Mouse (Mus musculus): ENCODE measurements around the gene Cep85l.

The Cep85l gene

DNA sequence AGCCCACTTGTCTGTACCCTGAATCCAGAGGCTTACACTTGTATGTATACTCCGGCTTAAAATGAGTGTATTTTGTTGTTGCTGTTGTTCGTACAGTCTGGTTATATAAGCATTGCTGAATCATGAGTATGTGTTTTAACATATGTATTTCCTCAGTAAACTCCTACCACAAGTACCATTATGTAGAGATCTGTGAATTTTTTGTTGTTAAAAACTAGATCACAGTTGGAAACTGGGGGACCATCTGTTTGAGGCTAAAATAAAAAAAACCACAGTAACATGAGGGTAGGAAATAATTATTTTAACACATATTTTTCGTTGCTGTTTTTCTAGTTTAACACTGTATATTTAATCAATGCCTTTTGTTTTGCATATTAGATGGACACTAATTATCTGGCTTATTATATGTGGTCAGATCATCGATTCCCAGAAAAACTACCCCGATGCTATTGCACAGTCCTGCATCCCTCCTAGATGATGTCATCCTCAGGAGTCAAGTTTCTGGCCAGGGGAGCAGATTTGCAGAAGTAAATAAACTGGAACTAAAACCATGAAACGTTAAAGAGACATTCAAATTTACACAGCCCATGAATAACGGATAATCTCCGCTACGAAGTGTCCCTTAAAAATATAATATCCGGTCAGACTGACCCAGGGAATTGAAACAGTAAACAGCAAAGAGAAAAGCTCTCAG is 18.2 kb upstream of the Cep85l start:
- no peak for DNase-seq (ENCODE audit: low read depth in 1 of 2, low spot score in 2 of 2)

DNA sequence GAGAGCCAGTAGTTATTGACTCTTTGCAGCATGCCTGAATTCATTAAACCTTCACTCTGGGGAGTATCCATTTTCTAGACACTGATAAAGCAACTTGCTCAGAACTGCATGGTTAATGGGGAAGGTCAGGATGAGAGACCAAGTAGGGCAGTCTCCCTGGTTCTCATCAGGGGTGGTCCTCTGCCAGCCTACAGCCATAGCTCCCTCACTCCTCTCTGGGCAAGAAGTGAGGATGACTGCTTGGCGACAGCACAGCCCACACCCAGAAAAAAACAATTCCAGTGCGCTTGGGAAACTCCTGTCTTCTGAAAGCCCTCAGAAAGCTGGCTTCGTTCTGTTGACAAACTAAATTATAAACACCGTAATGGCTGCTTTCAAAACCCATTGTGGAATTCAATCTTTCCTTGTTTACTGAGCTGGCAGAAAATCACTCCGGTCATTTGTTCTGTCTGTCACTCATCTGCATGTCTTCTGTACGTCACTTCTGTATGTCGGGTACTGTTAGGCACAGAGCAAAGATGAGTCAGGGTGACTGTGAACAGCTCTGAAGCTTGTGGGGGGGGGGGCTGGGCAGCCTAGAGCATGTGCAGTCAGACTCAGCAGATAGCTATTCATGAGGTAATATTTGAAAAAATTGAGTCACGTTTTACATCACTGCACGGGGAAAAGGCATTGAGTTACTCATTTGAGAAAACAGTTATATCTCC is 15.3 kb upstream of the Cep85l start:
- no peak for DNase-seq (ENCODE audit: low read depth in 1 of 2, low spot score in 2 of 2)

DNA sequence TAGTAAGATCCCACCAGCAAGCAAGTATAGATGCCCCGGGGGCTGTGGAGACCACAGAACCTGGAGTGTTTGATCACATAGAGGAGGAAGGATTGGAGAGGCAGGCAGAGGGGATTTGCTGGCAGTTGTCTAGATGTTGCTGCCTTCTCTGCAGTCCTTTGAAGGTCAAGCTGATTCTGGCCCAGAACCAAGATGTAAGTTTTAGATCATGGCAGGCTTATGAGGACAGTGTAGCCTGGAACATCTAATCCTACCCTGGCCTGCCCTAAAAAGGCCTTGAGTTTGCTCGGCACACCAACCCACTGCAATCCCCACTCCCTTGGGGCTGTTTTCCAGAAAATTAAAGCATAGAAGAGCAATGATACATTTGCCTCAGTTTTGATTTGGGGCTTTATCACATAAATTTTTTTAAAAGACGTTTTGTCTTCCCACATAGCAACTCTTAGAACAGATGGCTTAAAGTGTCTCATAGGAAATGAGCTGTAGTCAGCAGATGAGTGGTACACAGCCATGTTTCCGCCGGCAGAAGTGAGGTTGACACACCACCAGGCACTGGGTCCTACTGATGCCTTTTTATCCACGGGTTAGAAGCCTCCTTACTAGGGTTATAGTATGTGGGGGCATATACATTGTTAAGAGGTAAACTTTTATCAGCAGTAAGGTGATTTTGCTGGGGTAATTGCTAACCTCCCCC is 8.6 kb upstream of the Cep85l start:
- no peak for DNase-seq (ENCODE audit: low read depth in 1 of 2, low spot score in 2 of 2)

DNA sequence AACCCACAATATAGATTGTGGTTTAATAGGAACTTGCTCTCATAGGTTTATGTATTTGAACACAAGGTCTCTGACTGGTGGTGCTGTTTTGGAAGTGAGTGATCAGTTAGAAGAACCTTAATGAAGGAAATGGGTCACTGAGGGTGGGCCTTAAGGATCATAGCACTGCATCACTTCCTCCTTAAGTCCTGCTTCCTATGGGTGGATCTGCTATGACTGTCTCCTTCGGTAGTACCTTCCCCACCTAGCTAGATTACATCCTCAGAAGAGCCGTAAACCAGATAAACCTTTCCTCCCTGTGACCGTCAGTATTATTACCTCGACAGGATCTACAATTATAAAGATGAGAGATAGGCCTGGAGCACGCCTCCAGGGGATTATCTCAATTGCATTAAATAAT is 5.7 kb upstream of the Cep85l start:
- DNase-seq (ENCODE audit: low read depth in 1 of 2, low spot score in 2 of 2) = no peak

DNA sequence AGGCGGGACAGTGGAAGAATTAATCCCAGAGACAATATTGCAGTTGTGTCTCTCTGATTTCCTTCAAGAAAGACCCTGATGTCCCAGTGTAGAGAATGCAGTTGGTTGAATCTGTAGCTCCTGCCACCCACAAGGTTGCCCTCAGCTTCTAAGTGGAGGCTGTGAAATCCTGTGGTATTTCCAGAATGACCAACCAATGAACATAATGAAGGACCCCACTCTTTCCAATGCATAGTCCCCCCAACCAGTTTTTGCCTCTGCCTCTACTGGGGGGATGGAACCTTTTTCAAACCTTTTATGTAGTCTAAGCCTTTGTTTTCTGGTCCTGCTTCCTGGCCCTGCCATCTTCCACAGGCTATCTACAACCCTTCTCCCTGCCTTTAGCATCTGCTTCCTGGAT is 5.1 kb upstream of the Cep85l start:
- no peak for DNase-seq (ENCODE audit: low read depth in 1 of 2, low spot score in 2 of 2)

DNA sequence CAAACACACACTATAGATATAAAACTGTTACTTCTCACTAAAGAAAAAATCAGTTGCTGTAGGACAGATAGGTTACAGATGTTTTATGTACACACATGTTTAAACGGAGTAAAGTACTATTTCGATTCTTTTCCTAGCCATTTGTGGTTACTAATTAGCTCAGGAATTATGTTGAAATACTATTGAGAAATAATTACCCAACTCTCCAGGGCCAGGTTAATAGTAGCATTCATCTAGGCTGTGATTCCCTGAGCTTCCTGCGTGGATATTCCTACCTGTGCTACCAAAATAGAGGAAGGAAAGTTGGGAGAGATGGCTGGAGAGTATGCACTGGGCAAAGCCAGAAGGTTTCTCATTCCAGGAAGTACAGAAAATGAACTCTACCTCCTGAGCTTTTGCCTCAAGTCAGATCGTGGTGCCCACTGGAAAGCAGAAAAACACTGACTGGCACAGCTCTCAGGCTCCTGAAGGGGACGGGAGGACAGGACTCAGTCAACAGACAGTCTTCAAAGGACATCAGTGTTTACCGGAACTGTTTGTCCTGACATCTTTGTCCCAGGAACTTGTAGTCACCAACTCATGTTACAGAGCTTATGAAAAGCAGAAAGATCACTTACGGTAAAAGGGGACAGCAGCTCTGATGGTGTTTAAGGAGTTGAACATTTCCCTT is 3.1 kb upstream of the Cep85l start:
- no peak for DNase-seq (ENCODE audit: low read depth in 1 of 2, low spot score in 2 of 2)

DNA sequence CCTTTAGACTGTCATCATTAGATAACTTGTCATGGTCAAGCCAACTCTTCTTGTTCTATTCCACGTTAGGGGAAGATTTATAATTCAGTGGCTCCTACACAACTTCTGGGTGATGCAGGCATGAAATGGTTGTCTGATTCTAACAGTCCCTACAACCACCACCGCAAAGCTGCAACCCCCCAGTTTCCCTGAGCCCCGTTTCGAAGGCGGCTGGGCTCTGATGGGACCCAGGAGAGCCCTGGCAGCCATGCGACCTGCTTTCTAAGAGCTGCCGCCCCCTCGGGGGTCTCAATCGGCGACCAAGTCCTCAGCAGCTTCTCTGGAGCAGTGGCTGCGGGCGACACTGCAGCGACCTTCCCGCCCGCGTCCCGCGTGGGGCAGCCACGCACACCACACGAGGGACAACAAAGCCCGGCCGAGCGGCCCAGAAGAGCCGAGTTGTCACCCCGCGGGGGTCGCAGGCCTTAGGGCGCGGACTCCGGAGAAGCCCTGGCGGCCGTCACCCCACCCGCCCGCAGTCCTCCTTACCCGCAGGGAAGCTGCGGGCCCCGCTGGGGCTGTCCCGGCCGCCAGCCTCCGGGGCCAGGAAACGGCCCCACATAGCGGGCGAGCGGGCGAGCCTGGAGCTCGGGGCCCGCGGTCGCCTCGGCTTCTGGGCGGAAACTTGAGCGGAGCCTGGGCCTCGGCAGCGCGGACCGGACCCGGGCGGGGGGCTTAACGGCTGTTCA is 602 bp downstream of the Cep85l start:
- DNase-seq (ENCODE audit: low read depth in 1 of 2, low spot score in 2 of 2) = no peak

DNA sequence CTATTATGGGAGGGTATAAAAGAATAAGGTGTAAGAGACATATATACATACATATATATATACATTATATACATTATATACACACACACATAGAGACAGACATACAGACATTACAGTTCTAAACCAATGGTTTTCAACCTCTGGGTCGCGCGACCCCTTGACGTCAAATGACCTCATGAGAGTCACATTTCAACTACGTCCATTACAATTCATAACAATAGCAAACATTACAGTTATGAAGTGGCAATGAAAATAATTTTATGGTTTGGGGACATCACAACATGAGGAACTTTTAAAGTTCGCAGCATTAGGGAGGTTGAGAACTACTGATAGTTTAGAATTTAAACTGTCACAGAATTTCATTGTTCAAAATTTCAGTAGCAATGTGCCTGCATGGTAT is 1.5 kb downstream of the Cep85l start:
- no peak for DNase-seq (ENCODE audit: low read depth in 1 of 2, low spot score in 2 of 2)

DNA sequence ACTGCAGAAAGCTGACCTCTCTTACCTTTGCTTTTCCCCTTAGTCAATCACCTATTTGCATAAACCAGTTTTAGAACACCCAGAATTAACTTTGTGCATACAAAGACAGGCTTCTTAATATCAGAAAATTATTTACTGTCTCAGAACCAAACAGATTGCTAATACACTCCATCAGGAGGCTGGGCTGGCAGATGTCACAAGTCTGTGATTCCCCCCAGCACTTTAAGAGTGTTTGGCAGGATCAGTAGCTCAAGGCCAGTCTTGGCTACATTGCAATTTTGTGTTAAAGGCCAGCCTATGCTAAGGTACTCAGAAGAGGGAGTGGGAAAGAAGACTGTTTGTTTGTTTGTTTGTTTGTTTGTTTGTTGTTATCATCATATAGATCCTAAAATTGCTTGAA is 2.7 kb downstream of the Cep85l start:
- no peak for DNase-seq (ENCODE audit: low read depth in 1 of 2, low spot score in 2 of 2)

DNA sequence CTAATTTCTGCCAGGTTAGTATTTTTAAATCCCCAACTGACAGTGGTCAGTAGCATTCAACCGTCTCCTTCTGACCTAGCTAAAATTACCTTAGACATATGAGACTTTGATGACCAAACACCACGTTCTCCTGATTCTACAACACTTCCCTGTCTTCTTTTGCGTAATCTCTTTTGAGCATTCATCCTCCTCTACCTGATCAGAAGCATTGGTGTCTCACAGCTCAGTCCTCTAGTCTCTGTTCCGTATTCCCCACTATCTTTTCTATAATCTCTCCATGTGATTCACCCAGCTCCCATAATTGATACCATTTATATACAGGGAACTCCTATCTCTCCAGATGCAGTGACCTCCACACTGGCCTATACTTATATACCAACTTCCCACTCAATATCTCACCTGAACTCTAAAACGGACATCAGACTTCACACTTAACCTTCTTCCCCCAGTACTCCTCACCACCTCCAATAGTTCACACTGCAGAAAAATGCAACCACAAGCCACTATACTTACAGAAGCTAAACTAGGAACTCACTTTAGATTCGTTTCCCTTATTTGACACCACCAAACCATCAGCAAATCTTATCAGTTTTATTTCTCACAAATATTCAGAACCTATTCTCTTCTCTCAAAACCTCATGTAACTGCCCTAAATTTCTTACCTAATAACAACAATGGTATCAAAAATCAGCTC is 5.7 kb downstream of the Cep85l start:
- no peak for DNase-seq (ENCODE audit: low read depth in 1 of 2, low spot score in 2 of 2)

DNA sequence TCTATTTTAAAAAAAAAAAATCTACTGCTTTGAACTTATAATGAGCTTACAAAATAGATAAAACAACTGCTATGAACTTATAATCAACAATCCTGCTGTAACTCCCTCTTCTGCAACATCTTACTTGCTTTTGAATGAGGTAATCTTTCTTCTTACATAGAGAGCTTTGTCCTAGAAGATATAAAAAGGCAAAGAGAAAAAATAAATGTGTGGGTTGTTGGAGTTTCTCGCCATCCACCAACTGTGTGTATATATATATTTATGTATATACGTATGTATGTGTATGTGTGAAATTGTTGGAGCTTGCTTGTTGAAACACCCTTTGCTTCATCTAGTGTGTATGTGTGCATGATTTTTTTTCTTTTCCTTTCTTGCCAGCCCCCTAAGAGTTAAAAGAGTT is 12.5 kb downstream of the Cep85l start:
- no peak for DNase-seq (ENCODE audit: low read depth in 1 of 2, low spot score in 2 of 2)

DNA sequence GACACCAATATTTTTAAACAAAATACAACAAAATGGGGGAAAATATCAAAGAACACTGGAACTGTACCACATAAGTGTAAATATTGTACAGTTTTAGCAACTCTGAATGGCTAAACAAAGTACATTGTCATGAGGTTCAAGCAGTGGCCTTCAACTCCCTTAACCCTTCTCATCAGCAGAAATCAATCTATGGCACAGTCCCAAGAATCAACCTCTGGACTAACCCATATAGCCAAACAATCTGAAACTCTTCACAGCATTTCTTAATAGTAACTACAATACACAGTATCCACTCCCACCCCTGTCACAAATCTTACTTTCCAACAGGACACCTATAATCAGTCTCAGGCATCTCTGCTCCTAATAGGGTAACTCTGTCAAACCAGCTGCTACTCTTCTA is 15.4 kb downstream of the Cep85l start:
- no peak for DNase-seq (ENCODE audit: low read depth in 1 of 2, low spot score in 2 of 2)

DNA sequence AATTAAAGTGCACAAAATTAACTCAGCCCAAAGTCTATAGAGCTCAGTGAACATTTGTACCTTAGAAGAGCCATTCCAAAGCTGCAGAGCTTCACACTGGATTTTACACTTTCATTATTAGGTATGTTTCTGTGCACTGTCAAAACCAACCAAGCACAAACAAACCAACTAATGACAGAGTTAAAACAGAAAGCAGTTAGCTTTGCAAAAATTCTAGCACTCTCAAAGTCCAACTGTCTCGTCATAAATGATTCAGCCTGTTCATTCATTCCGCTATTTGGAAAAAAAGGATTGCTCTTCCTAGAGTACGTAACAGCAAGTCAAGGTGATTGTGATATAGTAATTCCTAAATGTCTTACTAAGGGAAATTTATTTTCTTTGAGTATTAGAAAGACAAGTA is 20.7 kb downstream of the Cep85l start:
- no peak for DNase-seq (ENCODE audit: low read depth in 1 of 2, low spot score in 2 of 2)

DNA sequence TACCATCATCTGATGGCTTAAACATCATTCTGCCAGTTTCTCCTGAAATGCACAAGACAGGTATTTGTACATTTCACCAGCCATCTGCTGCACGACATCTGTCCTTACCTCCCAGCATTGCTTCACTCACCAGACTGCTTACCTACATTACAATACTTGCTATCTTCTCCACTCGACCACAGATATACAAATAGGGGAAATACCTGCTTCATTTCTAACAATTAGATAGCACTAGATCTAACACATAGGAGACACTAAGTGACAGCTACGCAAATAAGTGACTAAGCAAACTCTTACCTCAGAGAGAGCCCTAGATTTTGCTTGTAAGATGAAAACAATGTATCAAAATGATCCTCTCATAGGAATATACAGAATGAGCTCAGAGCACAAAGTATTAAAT is 26.1 kb downstream of the Cep85l start:
- no peak for DNase-seq (ENCODE audit: low read depth in 1 of 2, low spot score in 2 of 2)

DNA sequence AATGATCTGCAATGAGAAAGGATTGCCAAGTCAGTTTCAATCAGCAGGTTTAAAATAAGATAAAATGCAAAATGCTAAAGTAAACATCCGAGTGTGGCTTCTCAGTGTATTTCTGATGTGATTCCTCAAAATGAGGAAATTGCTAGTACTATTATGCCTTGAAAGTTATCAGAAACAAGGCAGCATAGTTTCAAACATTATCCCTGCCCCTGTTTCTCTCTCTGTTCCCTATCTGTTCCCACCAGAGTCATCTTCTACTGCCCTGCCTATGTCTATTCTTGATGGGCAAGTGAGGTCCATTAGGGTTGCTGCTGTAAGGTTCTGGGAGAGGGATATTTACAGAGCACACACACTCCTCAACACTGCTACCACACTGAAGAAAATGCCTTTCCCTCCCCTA is 30.5 kb downstream of the Cep85l start:
- no peak for DNase-seq (ENCODE audit: low read depth in 1 of 2, low spot score in 2 of 2)

DNA sequence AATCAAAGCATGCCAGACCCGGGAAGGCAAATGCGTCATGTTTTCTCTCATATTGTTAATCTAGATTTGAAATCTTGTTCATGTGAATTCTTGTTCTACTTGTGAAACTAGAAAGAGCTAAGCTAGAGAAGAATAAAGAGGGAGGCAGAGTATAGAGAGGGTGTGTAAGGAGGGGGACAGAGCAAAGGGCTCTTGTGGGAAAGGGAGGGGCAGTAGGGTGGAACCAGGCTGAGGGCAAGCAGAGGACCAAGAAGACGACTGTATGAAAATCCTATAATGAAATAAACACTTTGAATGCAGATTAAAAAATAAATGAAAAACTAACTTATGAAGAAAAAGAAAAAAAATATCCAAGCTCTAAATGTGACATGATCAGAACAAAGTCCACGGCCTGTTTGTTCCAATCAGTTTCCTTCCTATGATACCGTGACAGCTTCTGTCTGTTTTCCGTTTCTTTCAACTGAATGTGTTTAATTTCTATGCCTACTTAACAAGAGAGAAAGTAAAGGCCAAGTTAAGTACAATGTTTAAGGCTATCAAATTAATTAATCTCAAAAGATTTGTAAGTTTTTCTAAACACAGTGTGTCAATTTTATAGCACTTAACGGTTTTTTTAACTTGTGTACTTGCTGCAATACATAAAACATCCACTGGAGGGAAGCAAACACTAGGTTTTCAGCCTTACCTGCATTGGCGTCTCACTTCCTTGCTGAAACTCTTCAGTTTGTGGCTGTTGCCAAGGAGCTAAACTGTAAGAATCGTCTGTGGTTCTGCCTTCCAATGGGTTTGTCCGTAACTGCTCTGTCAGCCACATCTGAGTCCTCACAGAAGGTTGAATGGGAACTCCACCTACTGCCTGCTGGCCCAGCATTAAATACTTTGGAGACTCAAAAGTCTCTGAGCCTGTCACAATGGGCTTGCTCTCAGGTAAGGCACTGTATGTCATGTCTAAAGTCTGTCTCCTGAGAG is 31.7 kb downstream of the Cep85l start:
- DNase-seq (ENCODE audit: low read depth in 1 of 2, low spot score in 2 of 2) = peak; percentile 10 to 21

DNA sequence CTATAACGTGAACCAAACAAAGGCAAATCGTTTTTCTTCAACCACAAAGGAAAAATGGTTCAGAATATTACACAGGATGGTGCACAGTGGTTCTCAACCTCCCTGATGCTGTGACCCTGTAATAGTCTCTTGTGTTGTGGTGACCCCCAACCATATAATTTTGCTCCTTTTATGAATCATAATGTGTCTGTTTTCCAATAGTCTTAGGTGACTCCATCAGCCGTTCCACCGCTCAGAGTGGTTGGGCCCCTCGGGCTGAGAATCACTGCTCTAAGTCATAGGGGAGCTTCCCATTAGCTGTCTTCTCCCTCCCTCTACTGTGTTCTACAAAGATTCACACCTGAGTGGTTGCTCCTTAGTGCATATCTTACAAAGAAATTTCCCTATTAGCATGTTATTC is 32.8 kb downstream of the Cep85l start:
- no peak for DNase-seq (ENCODE audit: low read depth in 1 of 2, low spot score in 2 of 2)

DNA sequence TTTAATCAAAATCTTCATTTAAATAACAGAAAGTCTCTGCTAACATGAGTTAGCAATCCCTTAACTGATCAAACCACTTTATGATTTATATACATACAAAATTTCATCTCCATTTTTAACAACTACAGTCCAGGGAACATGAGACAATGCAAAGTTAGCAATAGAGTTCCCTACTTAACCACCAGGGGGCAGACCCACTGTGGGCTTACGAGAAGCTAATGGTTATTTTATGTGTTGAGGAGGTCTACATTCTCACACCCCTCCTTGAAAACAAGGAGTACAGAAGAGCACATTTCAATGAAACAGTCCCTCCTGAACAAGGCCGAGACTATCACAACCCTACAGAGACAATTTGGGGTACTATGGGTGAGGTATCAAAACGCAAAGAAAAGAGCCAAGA is 33.2 kb downstream of the Cep85l start:
- no peak for DNase-seq (ENCODE audit: low read depth in 1 of 2, low spot score in 2 of 2)

DNA sequence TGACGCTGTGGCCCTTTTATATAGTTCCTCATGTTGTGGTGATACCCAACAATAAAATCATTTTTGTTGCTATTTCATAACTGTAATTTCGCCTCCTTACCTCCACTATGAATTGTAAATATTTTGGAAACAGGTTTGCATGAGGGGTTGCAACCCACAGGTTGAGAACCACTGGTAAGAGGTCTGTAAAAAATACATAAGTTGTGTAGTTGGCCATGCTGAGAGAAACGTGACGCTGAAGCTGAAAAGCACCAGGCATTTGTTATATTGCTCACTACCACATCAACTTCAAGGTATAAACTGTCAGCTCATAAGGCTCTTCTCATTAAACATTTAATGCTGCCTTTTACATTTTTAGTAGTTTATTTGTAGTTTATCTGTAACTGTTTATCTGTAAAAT is 34.2 kb downstream of the Cep85l start:
- DNase-seq (ENCODE audit: low read depth in 1 of 2, low spot score in 2 of 2) = no peak

DNA sequence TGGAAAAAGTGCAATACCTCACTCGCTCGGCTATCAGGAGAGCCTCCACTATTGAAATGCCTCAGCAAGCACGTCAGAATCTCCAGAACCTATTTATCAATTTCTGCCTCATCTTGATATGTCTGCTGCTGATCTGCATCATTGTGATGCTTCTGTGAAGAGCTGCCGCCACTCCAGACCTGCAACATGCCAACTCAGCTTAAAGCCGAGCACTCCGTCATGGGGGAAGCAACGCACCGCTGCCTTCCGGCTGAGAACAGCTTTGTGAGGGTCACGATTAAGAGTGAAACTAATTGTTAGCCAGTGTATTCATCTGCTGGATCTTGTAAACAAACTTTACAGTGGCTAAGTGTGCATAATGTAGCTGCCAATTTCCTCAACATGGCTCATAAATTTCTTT is 35.9 kb downstream of the Cep85l start:
- DNase-seq (ENCODE audit: low read depth in 1 of 2, low spot score in 2 of 2) = no peak

Measured in monocyte, adult 2 months (primary cell).